Mouse (Mus musculus): ENCODE measurements at regions not wholly inside any gene's neighbourhood (a gene's known extent, or its start where the extent isn't known, plus 50 kb on each side); places are given as distances from the start of the nearest gene placed in this dataset.

GRCm38 (mm10) chr8:7721880-7722279 lies 939.2 kb downstream of the Efnb2 start:
- no peak overlapping the region for H3K9ac ChIP-seq (ENCODE audit: low read length)
- no peak overlapping the region for H3K4me3 ChIP-seq (replicated peaks; ENCODE audit: low read length)
- no peak overlapping the region for H3K4me2 ChIP-seq (ENCODE audit: low read depth, low read length)
- ATAC-seq (ENCODE audit: insufficient read depth, low FRiP score) = no peak
- no peaks in the 10 kb centered on the region for H3K27me3 ChIP-seq (ENCODE audit: control insufficient read depth, insufficient read depth, low read length)
- H3K27ac ChIP-seq (ENCODE audit: low read length) = no peak overlapping the region
- no peaks in the 10 kb centered on the region for H3K4me1 ChIP-seq (ENCODE audit: control insufficient read depth, insufficient read depth, low read length)
- WGBS = 93% methylated on average over 3 of the region's 3 CpGs
- no peaks in the 10 kb centered on the region for H3K36me3 ChIP-seq (ENCODE audit: control insufficient read depth, insufficient read depth, low read length)
- no peaks in the 10 kb centered on the region for H3K9me3 ChIP-seq (replicated peaks; ENCODE audit: control insufficient read depth, low read length)

GRCm38 (mm10) chr8:7718898-7719696 lies 941.9 kb downstream of the Efnb2 start:
- Histone ChIP-seq H3K4me2 (ENCODE audit: low read depth, low read length) (no peak overlapping the region), H3K27ac (ENCODE audit: low read length) (no peak overlapping the region), H3K4me3 (replicated peaks; ENCODE audit: low read length) (no peak overlapping the region), H3K4me1 (ENCODE audit: control insufficient read depth, insufficient read depth, low read length) (no peaks in the 10 kb centered on the region), H3K9ac (ENCODE audit: low read length) (no peak overlapping the region), H3K9me3 (replicated peaks; ENCODE audit: control insufficient read depth, low read length) (no peaks in the 10 kb centered on the region), H3K27me3 (ENCODE audit: control insufficient read depth, insufficient read depth, low read length) (no peaks in the 10 kb centered on the region), H3K36me3 (ENCODE audit: control insufficient read depth, insufficient read depth, low read length) (no peaks in the 10 kb centered on the region)
- WGBS = 79% methylated on average over 5 of the region's 5 CpGs
- ATAC-seq (ENCODE audit: insufficient read depth, low FRiP score) = no peak

- H3K27me3 ChIP-seq (ENCODE audit: control insufficient read depth, insufficient read depth, low read length) = no peaks in the 10 kb centered on the region
- no peak for ATAC-seq (ENCODE audit: insufficient read depth, low FRiP score)
- WGBS = 64% methylated on average over 1 of the region's 1 CpGs
- no peak overlapping the region for H3K27ac ChIP-seq (ENCODE audit: low read length)
- H3K4me1 ChIP-seq (ENCODE audit: control insufficient read depth, insufficient read depth, low read length) = no peaks in the 10 kb centered on the region
- H3K36me3 ChIP-seq (ENCODE audit: control insufficient read depth, insufficient read depth, low read length) = no peaks in the 10 kb centered on the region
- H3K9ac ChIP-seq (ENCODE audit: low read length) = no peak overlapping the region
- H3K9me3 ChIP-seq (replicated peaks; ENCODE audit: control insufficient read depth, low read length) = no peaks in the 10 kb centered on the region
- no peak overlapping the region for H3K4me3 ChIP-seq (replicated peaks; ENCODE audit: low read length)
- no peak overlapping the region for H3K4me2 ChIP-seq (ENCODE audit: low read depth, low read length)
Measured at GRCm38 (mm10) chr8:7710764-7711163, 950.3 kb downstream of the Efnb2 start.

GRCm38 (mm10) chr8:7709406-7709805 lies 951.6 kb downstream of the Efnb2 start:
- H3K36me3 ChIP-seq (ENCODE audit: control insufficient read depth, insufficient read depth, low read length) = no peaks in the 10 kb centered on the region
- H3K4me2 ChIP-seq (ENCODE audit: low read depth, low read length) = no peak overlapping the region
- 95% methylated on average over 1 of the region's 1 CpGs for WGBS
- H3K9ac ChIP-seq (ENCODE audit: low read length) = no peak overlapping the region
- ATAC-seq (ENCODE audit: insufficient read depth, low FRiP score) = no peak
- H3K27ac ChIP-seq (ENCODE audit: low read length) = no peak overlapping the region
- no peaks in the 10 kb centered on the region for H3K27me3 ChIP-seq (ENCODE audit: control insufficient read depth, insufficient read depth, low read length)
- no peaks in the 10 kb centered on the region for H3K9me3 ChIP-seq (replicated peaks; ENCODE audit: control insufficient read depth, low read length)
- no peaks in the 10 kb centered on the region for H3K4me1 ChIP-seq (ENCODE audit: control insufficient read depth, insufficient read depth, low read length)
- no peak overlapping the region for H3K4me3 ChIP-seq (replicated peaks; ENCODE audit: low read length)

GRCm38 (mm10) chr8:7691355-7691996 lies 969.6 kb downstream of the Efnb2 start:
- 79% methylated on average over 2 of the region's 2 CpGs for WGBS
- H3K9me3 ChIP-seq (replicated peaks; ENCODE audit: control insufficient read depth, low read length) = no peaks in the 10 kb centered on the region
- H3K27ac ChIP-seq (ENCODE audit: low read length) = no peak overlapping the region
- H3K9ac ChIP-seq (ENCODE audit: low read length) = no peak overlapping the region
- ATAC-seq (ENCODE audit: insufficient read depth, low FRiP score) = no peak
- no peak overlapping the region for H3K4me2 ChIP-seq (ENCODE audit: low read depth, low read length)
- H3K4me3 ChIP-seq (replicated peaks; ENCODE audit: low read length) = no peak overlapping the region
- no peaks in the 10 kb centered on the region for H3K36me3 ChIP-seq (ENCODE audit: control insufficient read depth, insufficient read depth, low read length)
- H3K4me1 ChIP-seq (ENCODE audit: control insufficient read depth, insufficient read depth, low read length) = no peaks in the 10 kb centered on the region
- H3K27me3 ChIP-seq (ENCODE audit: control insufficient read depth, insufficient read depth, low read length) = no peaks in the 10 kb centered on the region

GRCm38 (mm10) chr8:7653804-7654203 lies 1007.2 kb downstream of the Efnb2 start:
- no peak for ATAC-seq (ENCODE audit: insufficient read depth, low FRiP score)
- H3K27ac ChIP-seq (ENCODE audit: low read length) = no peak overlapping the region

More at GRCm38 (mm10) chr8:7653804-7654203, 1007.2 kb downstream of the Efnb2 start:
- Histone ChIP-seq H3K27me3 (ENCODE audit: control insufficient read depth, insufficient read depth, low read length) (no peaks in the 10 kb centered on the region), H3K9me3 (replicated peaks; ENCODE audit: control insufficient read depth, low read length) (no peaks in the 10 kb centered on the region), H3K4me1 (ENCODE audit: control insufficient read depth, insufficient read depth, low read length) (no peaks in the 10 kb centered on the region), H3K36me3 (ENCODE audit: control insufficient read depth, insufficient read depth, low read length) (no peaks in the 10 kb centered on the region), H3K4me2 (ENCODE audit: low read depth, low read length) (no peak overlapping the region), H3K9ac (ENCODE audit: low read length) (no peak overlapping the region), H3K4me3 (replicated peaks; ENCODE audit: low read length) (no peak overlapping the region)

Data from stomach, embryonic 16.5 days (tissue).